14 mouse cellular contexts compared by ENCODE assay signal in genomic region chr5:150418035-150418434, GRCm38 (mm10).
"Had no signal": no experiment of that assay in that cellular context is flagged by ENCODE, and none has a peak within 500 bp of the region (broad histone marks: within the 10 kb centered on the region; RNA-seq: fewer than 3 reads in every experiment).

No protein-coding gene starts in this region.

- H3K4me2 ChIP-seq: limb, embryonic 15.5 days; liver, embryonic 12.5 days; lung, embryonic 15.5 days; neural tube, embryonic 12.5 days had no signal

- H3K27ac ChIP-seq: left cerebral cortex, adult 2 months; limb, embryonic 15.5 days; liver, embryonic 12.5 days; lung, embryonic 15.5 days; neural tube, embryonic 12.5 days had no signal

- DNase-seq: kidney, adult 8-10 months; kidney, postnatal 25 days; midbrain, embryonic 14.5 days; retina, postnatal 1 day; right cerebral cortex, postnatal 4 days; spleen, adult 18-20 months; thymus, adult 18-20 months; thymus, postnatal 14 days had no signal

- H3K36me3 ChIP-seq: lung, embryonic 15.5 days had no signal

- H3K27me3 ChIP-seq: limb, embryonic 15.5 days; liver, embryonic 12.5 days; lung, embryonic 15.5 days; neural tube, embryonic 12.5 days had no signal

- ATAC-seq: liver, embryonic 12.5 days had no signal

- H3K4me1 ChIP-seq: limb, embryonic 15.5 days; liver, embryonic 12.5 days; lung, embryonic 15.5 days; neural tube, embryonic 12.5 days had no signal

- H3K9ac ChIP-seq: limb, embryonic 15.5 days; liver, embryonic 12.5 days; lung, embryonic 15.5 days; neural tube, embryonic 12.5 days had no signal

- H3K4me3 ChIP-seq: left cerebral cortex, adult 2 months; limb, embryonic 15.5 days; liver, embryonic 12.5 days; lung, embryonic 15.5 days; myocyte; neural tube, embryonic 12.5 days had no signal
